Mouse (Mus musculus): ENCODE data around the gene Ets1. TPM values are rescaled to one million over a fixed set of nuclear protein-coding genes. Genes with fewer than 3 reads are reported as not detected.

The Ets1 gene
- polyA plus RNA-seq, 1 experiment from 2014 or later: 39.4 TPM

DNA sequence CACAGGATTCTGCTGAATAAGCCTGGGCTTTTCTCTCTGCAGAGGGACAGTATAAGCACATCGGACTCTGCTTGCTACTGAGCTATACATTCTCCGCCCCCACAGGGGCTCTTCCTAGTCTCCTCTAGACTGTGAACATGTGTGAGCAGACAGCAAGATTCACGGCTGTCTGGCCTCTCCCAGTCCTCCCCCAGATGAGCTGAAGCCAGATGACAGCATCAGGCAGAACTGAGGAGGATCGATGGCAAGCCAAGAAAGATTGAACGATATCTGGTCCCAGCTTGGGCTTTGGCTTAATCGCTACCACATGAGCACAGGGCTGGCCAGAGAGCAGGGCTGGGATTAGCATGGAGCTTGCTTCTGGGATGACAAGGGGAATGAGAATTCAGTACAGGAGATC lies 155.7 kb downstream of the Ets1 start:
- Histone ChIP-seq H3K9me3 (replicated peaks) (no peaks in the 10 kb centered on the region), H3K4me1 (peaks cover 34% of the 10 kb centered on the region), H3K4me2 (replicated peaks) (no peak overlapping the region), H3K4me3 (replicated peaks) (no peak overlapping the region), H3K9ac (no peak overlapping the region), H3K27me3 (no peaks in the 10 kb centered on the region), H3K27ac (replicated peaks) (no peak overlapping the region), H3K36me3 (no peaks in the 10 kb centered on the region)
- WGBS: 33% methylated on average over 6 of the region's 6 CpGs
- ATAC-seq (ENCODE audit: insufficient number of reproducible peaks, low FRiP score, low TSS enrichment, low read depth): peak; percentile 63; the same call in 1 of the 2 replicates

GRCm38 (mm10) chr9:32798171-32798570 lies 162.2 kb downstream of the Ets1 start:
- Histone ChIP-seq H3K4me1 (no peaks in the 10 kb centered on the region), H3K4me2 (replicated peaks) (no peak overlapping the region), H3K27ac (replicated peaks) (no peak overlapping the region), H3K9ac (no peak overlapping the region), H3K27me3 (no peaks in the 10 kb centered on the region), H3K36me3 (no peaks in the 10 kb centered on the region), H3K9me3 (replicated peaks) (no peaks in the 10 kb centered on the region), H3K4me3 (replicated peaks) (no peak overlapping the region)
- no peak for ATAC-seq (ENCODE audit: insufficient number of reproducible peaks, low FRiP score, low TSS enrichment, low read depth)
- 79% methylated on average over 1 of the region's 1 CpGs for WGBS

- Histone ChIP-seq H3K36me3 (no peaks in the 10 kb centered on the region), H3K4me1 (no peaks in the 10 kb centered on the region), H3K4me3 (replicated peaks) (no peak overlapping the region), H3K27ac (replicated peaks) (no peak overlapping the region), H3K27me3 (no peaks in the 10 kb centered on the region), H3K9ac (no peak overlapping the region), H3K4me2 (replicated peaks) (no peak overlapping the region), H3K9me3 (replicated peaks) (no peaks in the 10 kb centered on the region)
- ATAC-seq (ENCODE audit: insufficient number of reproducible peaks, low FRiP score, low TSS enrichment, low read depth): no peak
- WGBS: 71% methylated on average over 4 of the region's 4 CpGs
Measured at GRCm38 (mm10) chr9:32806106-32806505, 170.1 kb downstream of the Ets1 start.

Other genes with a start within 250 kb of the Ets1 start
- gene Fli1, start 93.4 kb upstream of the Ets1 start, polyA plus RNA-seq (2015; fragmentation: Nextera tagmentation; extraction: Ambion mirVana): 18.2 and 18.7 TPM in 2 replicates